Mouse (Mus musculus): Measurements from ENCODE around the gene Shisal1. TPM values are rescaled to one million over a fixed set of nuclear protein-coding genes. Genes with fewer than 3 reads are reported as not detected.
A peak's percentile ranks its signal among the peaks of the same experiment; 100 is the strongest.

Shisal1 gene
- polyA plus RNA-seq, 1 experiment from 2014 or later: 3.2 TPM

GRCm38 (mm10) chr15:84349915-84350738 is 96.8 kb downstream of the Shisal1 start:
- Histone ChIP-seq H3K36me3 (ENCODE audit: control insufficient read depth, insufficient read depth, low read length) (no peaks in the 10 kb centered on the region), H3K9me3 (ENCODE audit: control insufficient read depth, low read length) (no peaks in the 10 kb centered on the region), H3K9ac (ENCODE audit: low read depth, low read length) (0 out of 2 replicates have a peak overlapping the region, but pooled peaks have one; percentile 4), H3K4me3 (ENCODE audit: low read depth, low read length) (no peak overlapping the region), H3K4me1 (replicated peaks; ENCODE audit: control insufficient read depth, insufficient read depth, low read length) (no peaks in the 10 kb centered on the region; the same call in 1 of the 2 replicates), H3K27me3 (ENCODE audit: control insufficient read depth, insufficient read depth, low read length) (no peaks in the 10 kb centered on the region), H3K27ac (ENCODE audit: low read depth, low read length) (peak overlapping the region; percentile 72), H3K4me2 (replicated peaks; ENCODE audit: low read depth, low read length) (no peak overlapping the region)
- peak; percentile 47 for DNase-seq (ENCODE audit: low spot score)
- peak; percentile 71 for ATAC-seq (ENCODE audit: low FRiP score)
- WGBS: 36% methylated on average over 14 of the region's 14 CpGs

- no peaks in the 10 kb centered on the region for H3K27me3 ChIP-seq (ENCODE audit: control insufficient read depth, insufficient read depth, low read length)
- no peaks in the 10 kb centered on the region; the same call in 1 of the 2 replicates for H3K4me1 ChIP-seq (replicated peaks; ENCODE audit: control insufficient read depth, insufficient read depth, low read length)
- no peak overlapping the region for H3K27ac ChIP-seq (ENCODE audit: low read depth, low read length)
- no peak overlapping the region for H3K9ac ChIP-seq (ENCODE audit: low read depth, low read length)
- H3K4me3 ChIP-seq (ENCODE audit: low read depth, low read length): no peak overlapping the region
- H3K4me2 ChIP-seq (replicated peaks; ENCODE audit: low read depth, low read length): no peak overlapping the region
- no peaks in the 10 kb centered on the region for H3K36me3 ChIP-seq (ENCODE audit: control insufficient read depth, insufficient read depth, low read length)
- no peak for ATAC-seq (ENCODE audit: low FRiP score)
- H3K9me3 ChIP-seq (ENCODE audit: control insufficient read depth, low read length): no peaks in the 10 kb centered on the region
- 94% methylated on average over 4 of the region's 4 CpGs for WGBS
- no peak for DNase-seq (ENCODE audit: low spot score)
Observed at GRCm38 (mm10) chr15:84348769-84349168, 98.1 kb downstream of the Shisal1 start.

- no peak overlapping the region for H3K4me2 ChIP-seq (replicated peaks; ENCODE audit: low read depth, low read length)
- H3K9ac ChIP-seq (ENCODE audit: low read depth, low read length): no peak overlapping the region
- no peak overlapping the region for H3K4me3 ChIP-seq (ENCODE audit: low read depth, low read length)
- no peaks in the 10 kb centered on the region for H3K36me3 ChIP-seq (ENCODE audit: control insufficient read depth, insufficient read depth, low read length)
- no peak for DNase-seq (ENCODE audit: low spot score)
- no peaks in the 10 kb centered on the region for H3K4me1 ChIP-seq (replicated peaks; ENCODE audit: control insufficient read depth, insufficient read depth, low read length)
- no peak overlapping the region for H3K27ac ChIP-seq (ENCODE audit: low read depth, low read length)
- H3K9me3 ChIP-seq (ENCODE audit: control insufficient read depth, low read length): no peaks in the 10 kb centered on the region
- 54% methylated on average over 2 of the region's 2 CpGs for WGBS
- H3K27me3 ChIP-seq (ENCODE audit: control insufficient read depth, insufficient read depth, low read length): no peaks in the 10 kb centered on the region
- no peak for ATAC-seq (ENCODE audit: low FRiP score)
Observed at GRCm38 (mm10) chr15:84340926-84341325, 106.0 kb downstream of the Shisal1 start.

- WGBS: 78% methylated on average over 5 of the region's 5 CpGs
- Histone ChIP-seq H3K4me3 (ENCODE audit: low read depth, low read length) (no peak overlapping the region), H3K27me3 (ENCODE audit: control insufficient read depth, insufficient read depth, low read length) (no peaks in the 10 kb centered on the region), H3K4me1 (replicated peaks; ENCODE audit: control insufficient read depth, insufficient read depth, low read length) (no peaks in the 10 kb centered on the region), H3K27ac (ENCODE audit: low read depth, low read length) (no peak overlapping the region), H3K9ac (ENCODE audit: low read depth, low read length) (no peak overlapping the region), H3K36me3 (ENCODE audit: control insufficient read depth, insufficient read depth, low read length) (no peaks in the 10 kb centered on the region), H3K4me2 (replicated peaks; ENCODE audit: low read depth, low read length) (no peak overlapping the region), H3K9me3 (ENCODE audit: control insufficient read depth, low read length) (no peaks in the 10 kb centered on the region)
- DNase-seq (ENCODE audit: low spot score): no peak
- no peak for ATAC-seq (ENCODE audit: low FRiP score)
Observed at GRCm38 (mm10) chr15:84337599-84337998, 109.3 kb downstream of the Shisal1 start.

- Histone ChIP-seq H3K4me1 (replicated peaks; ENCODE audit: control insufficient read depth, insufficient read depth, low read length) (no peaks in the 10 kb centered on the region), H3K4me2 (replicated peaks; ENCODE audit: low read depth, low read length) (no peak overlapping the region), H3K27me3 (ENCODE audit: control insufficient read depth, insufficient read depth, low read length) (no peaks in the 10 kb centered on the region), H3K27ac (ENCODE audit: low read depth, low read length) (no peak overlapping the region), H3K9me3 (ENCODE audit: control insufficient read depth, low read length) (no peaks in the 10 kb centered on the region), H3K9ac (ENCODE audit: low read depth, low read length) (no peak overlapping the region), H3K4me3 (ENCODE audit: low read depth, low read length) (no peak overlapping the region), H3K36me3 (ENCODE audit: control insufficient read depth, insufficient read depth, low read length) (no peaks in the 10 kb centered on the region)
- ATAC-seq (ENCODE audit: low FRiP score) (no peak), DNase-seq (ENCODE audit: low spot score) (no peak)
- 80% methylated on average over 12 of the region's 12 CpGs for WGBS
Observed at GRCm38 (mm10) chr15:84336281-84336817, 110.5 kb downstream of the Shisal1 start.

- H3K27ac ChIP-seq (ENCODE audit: low read depth, low read length): no peak overlapping the region
- WGBS: 78% methylated on average over 4 of the region's 4 CpGs
- H3K4me3 ChIP-seq (ENCODE audit: low read depth, low read length): no peak overlapping the region
- no peak overlapping the region for H3K9ac ChIP-seq (ENCODE audit: low read depth, low read length)
- H3K9me3 ChIP-seq (ENCODE audit: control insufficient read depth, low read length): no peaks in the 10 kb centered on the region
- no peaks in the 10 kb centered on the region for H3K36me3 ChIP-seq (ENCODE audit: control insufficient read depth, insufficient read depth, low read length)
- no peaks in the 10 kb centered on the region; the same call in 1 of the 2 replicates for H3K4me1 ChIP-seq (replicated peaks; ENCODE audit: control insufficient read depth, insufficient read depth, low read length)
- ATAC-seq (ENCODE audit: low FRiP score) (no peak), DNase-seq (ENCODE audit: low spot score) (no peak)
- no peak overlapping the region for H3K4me2 ChIP-seq (replicated peaks; ENCODE audit: low read depth, low read length)
- H3K27me3 ChIP-seq (ENCODE audit: control insufficient read depth, insufficient read depth, low read length): no peaks in the 10 kb centered on the region
Observed at GRCm38 (mm10) chr15:84331066-84331612, 115.8 kb downstream of the Shisal1 start.

- WGBS: 84% methylated on average over 8 of the region's 8 CpGs
- ATAC-seq (ENCODE audit: low FRiP score) (no peak), DNase-seq (ENCODE audit: low spot score) (no peak)
- Histone ChIP-seq H3K9me3 (ENCODE audit: control insufficient read depth, low read length) (no peaks in the 10 kb centered on the region), H3K4me1 (replicated peaks; ENCODE audit: control insufficient read depth, insufficient read depth, low read length) (peaks cover 4% of the 10 kb centered on the region; the same call in 1 of the 2 replicates), H3K27me3 (ENCODE audit: control insufficient read depth, insufficient read depth, low read length) (no peaks in the 10 kb centered on the region), H3K36me3 (ENCODE audit: control insufficient read depth, insufficient read depth, low read length) (no peaks in the 10 kb centered on the region), H3K27ac (ENCODE audit: low read depth, low read length) (no peak overlapping the region), H3K4me3 (ENCODE audit: low read depth, low read length) (no peak overlapping the region), H3K4me2 (replicated peaks; ENCODE audit: low read depth, low read length) (no peak overlapping the region), H3K9ac (ENCODE audit: low read depth, low read length) (no peak overlapping the region)
Observed at GRCm38 (mm10) chr15:84329940-84330339, 117.0 kb downstream of the Shisal1 start.

Data from hindbrain, embryonic 11.5 days (tissue).